12 mouse cellular contexts compared by ENCODE assay signal in the genomic region with DNA sequence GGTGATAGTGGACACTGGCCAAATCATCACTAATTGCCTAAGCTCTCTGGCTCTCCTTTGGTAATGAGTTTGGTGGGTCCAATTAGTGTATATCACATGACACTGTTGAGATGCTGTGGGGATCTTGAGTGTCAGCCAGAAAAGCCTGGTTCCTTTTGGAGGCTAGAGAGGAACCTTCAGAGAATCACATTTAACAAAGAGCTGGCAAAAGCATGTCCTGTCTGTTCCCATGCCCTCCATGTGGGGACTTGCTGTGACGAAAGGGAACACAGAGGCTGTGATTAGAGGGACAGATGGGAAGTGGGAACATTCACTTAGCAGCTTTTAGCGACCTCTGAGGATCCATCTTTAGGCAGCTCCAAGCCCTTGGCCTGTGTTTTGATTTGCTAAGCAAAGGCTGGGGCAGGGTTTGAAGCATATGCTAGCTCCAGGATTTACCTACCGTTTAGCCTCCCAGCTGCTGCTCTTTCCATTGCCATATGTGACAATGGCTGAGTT.
DNase-seq lines count a peak whose midpoint lies in the region; ATAC-seq lines count a peak whose summit lies in the region.
"Had no signal": no experiment of that assay in that cellular context is flagged by ENCODE, and none has a peak within 500 bp of the region (broad histone marks: within the 10 kb centered on the region; RNA-seq: fewer than 3 reads in every experiment).

No protein-coding gene starts in this region.

- H3K9ac ChIP-seq in midbrain, embryonic 14.5 days (replicated peaks; ENCODE audit: low read length), result no peak overlapping the region
- no peak overlapping the region for H3K9ac ChIP-seq in midbrain, embryonic 15.5 days
- H3K9ac ChIP-seq: heart, embryonic 13.5 days; limb, embryonic 15.5 days had no signal

- H3K4me1 ChIP-seq in midbrain, embryonic 14.5 days (ENCODE audit: control insufficient read depth, insufficient read depth, low read length), result no peaks in the 10 kb centered on the region
- no peaks in the 10 kb centered on the region for H3K4me1 ChIP-seq in midbrain, embryonic 15.5 days
- H3K4me1 ChIP-seq: heart, embryonic 13.5 days; limb, embryonic 15.5 days; megakaryocyte, embryonic 14.5 days had no signal

- H3K4me2 ChIP-seq in midbrain, embryonic 14.5 days (ENCODE audit: low read length), result no peak overlapping the region
- H3K4me2 ChIP-seq in midbrain, embryonic 15.5 days, result no peak overlapping the region
- H3K4me2 ChIP-seq: heart, embryonic 13.5 days; limb, embryonic 15.5 days had no signal

- DNase-seq in midbrain, embryonic 14.5 days, result peak; percentile 4
- peak; percentile 90 for DNase-seq in cerebellum, adult 9-11 months
- DNase-seq in layer of hippocampus, adult 18-20 months (ENCODE audit: low spot score in 2 of 2), result peak; percentile 69 to 87
- DNase-seq in retina, postnatal 7 days (ENCODE audit: low read depth, low spot score), result peak; percentile 54
- DNase-seq in frontal cortex, postnatal 25 days (ENCODE audit: low spot score in 2 of 2), result no peak
- DNase-seq in spleen, postnatal 14 days (ENCODE audit: low spot score in 2 of 2), result no peak
- DNase-seq in c-Kit-positive CD71-positive TER-119-positive erythroid progenitor cells, embryonic 14.5 days (ENCODE audit: low spot score), result no peak

- no peaks in the 10 kb centered on the region for H3K9me3 ChIP-seq in midbrain, embryonic 14.5 days (ENCODE audit: control insufficient read depth, low read length)
- no peaks in the 10 kb centered on the region for H3K9me3 ChIP-seq in midbrain, embryonic 15.5 days
- H3K9me3 ChIP-seq: heart, embryonic 13.5 days; limb, embryonic 15.5 days had no signal

- H3K27ac ChIP-seq in midbrain, embryonic 14.5 days (replicated peaks; ENCODE audit: low read depth, low read length), result no peak overlapping the region
- H3K27ac ChIP-seq in midbrain, embryonic 15.5 days, result no peak overlapping the region
- H3K27ac ChIP-seq: heart, embryonic 13.5 days; kidney, postnatal 0 days; limb, embryonic 15.5 days had no signal

- no peaks in the 10 kb centered on the region for H3K36me3 ChIP-seq in midbrain, embryonic 14.5 days (ENCODE audit: control insufficient read depth, insufficient read depth, low read length)
- no peaks in the 10 kb centered on the region for H3K36me3 ChIP-seq in midbrain, embryonic 15.5 days (replicated peaks)
- H3K36me3 ChIP-seq: heart, embryonic 13.5 days; limb, embryonic 15.5 days had no signal

- ATAC-seq in midbrain, embryonic 14.5 days (ENCODE audit: low FRiP score, low TSS enrichment), result 0 out of 2 replicates have a peak, but pooled peaks have one; percentile 34
- no peak; the same call in 1 of the 2 replicates for ATAC-seq in midbrain, embryonic 15.5 days (replicated peaks)

- no peaks in the 10 kb centered on the region for H3K27me3 ChIP-seq in midbrain, embryonic 14.5 days (ENCODE audit: control insufficient read depth, insufficient read depth, low read length)
- no peaks in the 10 kb centered on the region for H3K27me3 ChIP-seq in midbrain, embryonic 15.5 days (replicated peaks)
- H3K27me3 ChIP-seq: heart, embryonic 13.5 days; limb, embryonic 15.5 days; megakaryocyte, embryonic 14.5 days had no signal

- 76% methylated on average over 3 of the region's 3 CpGs for WGBS in midbrain, embryonic 14.5 days
- 61% methylated on average over 3 of the region's 3 CpGs for WGBS in midbrain, embryonic 15.5 days

- H3K4me3 ChIP-seq in midbrain, embryonic 14.5 days (replicated peaks; ENCODE audit: low read depth, low read length), result no peak overlapping the region
- no peak overlapping the region for H3K4me3 ChIP-seq in midbrain, embryonic 15.5 days
- H3K4me3 ChIP-seq: heart, embryonic 13.5 days; limb, embryonic 15.5 days; megakaryocyte, embryonic 14.5 days had no signal

Comparison
In these comparisons a context has a peak if more than half of its experiments do, and no peak if none do; other contexts are left out.
1. DNase-seq: peak in midbrain, embryonic 14.5 days (single experiment), cerebellum, adult 9-11 months (single experiment), layer of hippocampus, adult 18-20 months (2 of 2) and retina, postnatal 7 days (single experiment); none in frontal cortex, postnatal 25 days (0 of 2), spleen, postnatal 14 days (0 of 2) and c-Kit-positive CD71-positive TER-119-positive erythroid progenitor cells, embryonic 14.5 days (single experiment).